Mouse (Mus musculus): ENCODE data around the gene Shc3.

Shc3 gene

DNA sequence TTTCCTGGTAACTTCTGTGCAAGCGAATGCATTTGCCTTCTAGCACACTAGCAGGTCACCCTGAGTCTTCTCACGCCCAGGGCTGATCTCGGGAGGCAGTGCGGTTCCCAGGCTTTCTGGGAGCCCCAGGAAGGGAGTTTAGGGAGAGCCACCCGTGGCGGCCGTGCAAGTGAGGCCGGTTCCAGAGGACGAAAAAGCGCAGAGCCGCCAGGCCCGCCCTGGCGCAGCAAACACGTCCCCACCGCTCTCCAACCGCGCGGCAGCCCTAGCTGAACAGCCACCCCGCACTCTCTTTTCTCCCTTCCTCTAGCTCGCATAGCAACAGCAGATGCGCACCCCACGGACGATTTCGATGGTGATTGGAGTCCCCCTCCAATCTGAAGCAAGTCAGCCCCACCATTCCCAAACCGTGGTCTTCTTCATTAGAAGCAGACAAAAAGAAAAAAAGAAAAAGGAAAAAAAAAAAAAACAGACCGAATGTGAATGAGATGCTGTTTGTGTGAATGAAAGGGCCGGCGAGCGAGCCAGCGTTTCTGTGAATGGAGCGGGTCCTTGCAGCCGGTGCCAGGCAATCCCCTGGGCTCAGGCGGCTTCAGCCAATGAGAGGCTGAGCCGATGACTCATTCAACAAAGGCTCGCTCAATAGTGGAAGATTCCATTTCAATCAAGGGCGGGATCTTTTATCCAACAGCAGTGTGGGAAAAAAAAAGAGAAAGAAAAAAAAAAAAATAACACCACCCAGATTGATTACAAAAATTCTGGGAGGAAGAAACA is at the start of gene Shc3:
Shc3 (minus strand) TSS at position 509 of the 774 bp plus-strand sequence.
- peak; percentile 13 for DNase-seq (ENCODE audit: low read depth)

DNA sequence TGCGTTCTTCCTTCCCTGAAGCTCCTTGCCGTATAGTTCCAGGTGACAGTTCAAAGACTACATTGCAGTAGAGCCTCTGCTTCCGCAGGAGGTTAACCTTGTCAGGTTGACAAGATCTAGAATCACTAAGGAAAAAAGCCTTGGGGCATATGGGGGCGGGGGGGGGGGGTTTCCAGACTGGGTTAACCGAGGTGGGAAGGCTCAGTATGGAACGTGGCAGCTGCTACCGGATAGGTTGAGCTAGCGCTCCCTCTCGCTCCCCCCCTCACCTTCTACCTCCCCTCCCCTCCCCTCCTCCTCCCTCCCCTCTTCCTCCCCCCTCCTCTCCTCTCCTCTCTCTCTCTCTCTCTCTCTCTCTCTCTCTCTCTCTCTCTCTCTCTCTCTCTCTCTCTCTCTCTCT is 49.4 kb upstream of the Shc3 start:
- peak; percentile 44 for DNase-seq (ENCODE audit: low read depth)

DNA sequence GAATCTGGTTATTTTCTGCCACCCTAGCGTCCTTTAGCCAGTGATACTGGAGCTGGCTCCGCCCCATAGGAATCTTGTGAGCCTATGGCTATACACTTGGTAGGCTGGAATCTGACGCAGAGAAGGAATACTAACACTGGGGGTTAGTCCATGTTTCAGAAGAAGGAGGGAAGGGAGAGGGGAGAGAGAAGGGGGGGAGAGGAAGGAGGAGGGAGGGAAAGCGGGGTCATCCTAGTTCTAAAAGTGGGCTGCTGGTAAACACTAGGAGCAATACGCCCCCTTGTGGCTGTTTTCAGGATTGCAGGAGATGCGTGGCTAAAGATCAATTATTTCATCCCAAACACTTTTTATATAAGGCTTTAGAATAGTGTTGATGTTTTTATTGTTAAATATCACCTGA is 48.6 kb upstream of the Shc3 start:
- DNase-seq (ENCODE audit: low read depth) = peak; percentile 83

DNA sequence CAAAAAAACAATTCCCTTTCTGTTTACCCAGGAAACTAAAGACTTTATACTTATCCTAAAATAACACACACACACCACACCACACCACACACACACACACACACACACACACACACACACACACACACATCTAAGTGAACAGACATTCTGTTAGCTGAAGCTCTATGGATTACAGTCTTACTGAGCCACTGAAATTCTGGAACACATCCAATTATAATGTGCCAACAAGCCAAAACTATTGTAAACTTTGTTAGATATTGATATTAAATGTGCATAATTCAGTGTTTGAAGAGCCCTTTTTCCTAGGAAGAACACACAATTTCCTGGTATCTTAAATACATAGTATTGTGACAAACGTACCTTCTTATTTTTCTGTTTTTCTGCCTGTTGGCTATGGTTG is 48.1 kb upstream of the Shc3 start:
- DNase-seq (ENCODE audit: low read depth) = no peak

DNA sequence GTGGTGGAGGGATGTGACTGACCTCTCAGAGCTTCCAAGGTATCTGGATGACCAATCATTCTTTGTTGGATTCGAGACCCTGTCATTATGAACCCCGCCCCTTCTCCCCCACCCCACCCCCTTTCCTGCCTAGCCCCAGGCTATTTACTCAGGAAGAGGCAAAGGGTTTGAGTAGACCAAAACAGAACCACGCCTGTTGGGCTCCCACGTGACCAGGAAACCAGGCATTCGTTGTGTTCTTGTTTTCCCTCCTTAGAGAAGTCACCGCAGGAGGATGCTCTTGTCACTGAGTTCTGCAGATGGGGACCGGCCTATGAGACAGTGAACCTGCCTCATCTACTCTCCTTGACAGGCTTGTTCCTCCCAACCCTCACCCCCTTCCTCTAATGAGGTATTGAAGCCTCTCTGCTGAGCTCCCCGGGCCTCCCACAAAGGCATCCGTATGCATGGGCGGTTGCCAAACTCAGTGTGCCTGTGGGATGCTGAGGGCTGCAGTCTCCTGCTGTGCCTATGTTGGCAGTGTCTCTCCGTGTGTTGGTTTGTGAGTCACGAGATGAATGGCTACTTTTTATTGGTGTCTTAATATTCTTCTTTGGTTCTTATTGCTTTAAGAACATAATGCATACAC is 47.3 kb upstream of the Shc3 start:
- peak; percentile 48 for DNase-seq (ENCODE audit: low read depth)

DNA sequence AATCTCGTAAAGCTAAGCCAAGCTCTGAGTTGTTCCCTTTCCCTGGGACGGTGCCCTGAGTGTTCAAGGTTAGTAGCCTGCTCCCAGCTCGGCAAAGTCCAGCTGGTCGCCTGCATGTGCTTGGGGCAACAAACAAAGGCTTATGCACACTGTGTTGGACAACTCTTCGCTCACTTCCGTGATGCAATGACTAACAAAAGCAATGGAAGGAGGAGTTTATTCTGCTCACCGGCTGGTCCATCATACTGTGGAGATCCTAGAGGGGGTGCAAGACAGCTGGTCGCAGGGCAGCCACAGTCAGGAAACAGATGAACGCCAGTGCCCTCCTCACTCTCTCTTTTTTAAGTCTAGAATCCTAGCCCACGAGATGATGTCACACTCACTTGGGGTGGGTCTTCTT is 46.6 kb upstream of the Shc3 start:
- DNase-seq (ENCODE audit: low read depth) = peak; percentile 41

- no peak for DNase-seq (ENCODE audit: low read depth)
Observed at GRCm38 (mm10) chr13:51611500-51611899, 42.3 kb upstream of the Shc3 start.

- DNase-seq (ENCODE audit: low read depth) = no peak
Observed at GRCm38 (mm10) chr13:51611060-51611459, 41.8 kb upstream of the Shc3 start.

GRCm38 (mm10) chr13:51609231-51609630 is 40.0 kb upstream of the Shc3 start:
- peak; percentile 31 for DNase-seq (ENCODE audit: low read depth)

DNA sequence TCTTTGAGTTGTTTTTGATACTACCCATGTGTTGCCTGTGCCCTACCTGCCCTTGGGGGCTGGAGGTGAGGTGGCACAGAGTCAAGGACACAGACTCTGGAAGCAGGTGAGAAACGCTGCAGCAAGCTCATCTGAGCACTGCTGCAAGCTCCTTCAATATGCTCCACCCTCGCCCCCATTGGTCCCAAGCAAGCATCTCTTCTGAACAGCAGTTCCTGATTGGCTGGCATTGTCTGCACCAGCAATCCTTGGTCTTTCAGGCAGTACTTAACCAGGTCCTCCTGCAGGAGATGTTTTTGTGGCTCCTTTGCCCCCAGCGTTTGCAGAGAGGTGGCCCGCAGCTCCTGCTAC is 34.6 kb upstream of the Shc3 start:
- DNase-seq (ENCODE audit: low read depth) = no peak

- DNase-seq (ENCODE audit: low read depth) = no peak
Observed at GRCm38 (mm10) chr13:51603221-51603893, 34.1 kb upstream of the Shc3 start.

DNA sequence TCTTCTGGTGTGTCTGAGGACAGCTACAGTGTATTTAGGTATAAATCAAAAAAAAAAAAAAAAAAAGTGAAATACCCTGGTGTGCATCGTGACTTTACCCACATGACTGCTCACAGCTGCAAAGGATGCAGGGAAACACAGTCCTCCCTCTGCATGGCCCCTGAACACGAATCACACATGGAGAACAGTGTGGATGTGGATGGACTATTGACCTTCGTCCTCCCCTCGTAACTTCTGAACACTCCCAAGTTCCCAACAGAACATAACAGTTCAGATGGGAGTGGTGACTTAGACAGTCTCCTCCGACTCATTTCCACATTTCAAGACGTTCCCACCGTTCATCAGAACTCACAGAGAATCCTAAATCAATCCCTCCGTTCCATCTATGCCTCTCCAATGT is 33.5 kb upstream of the Shc3 start:
- no peak for DNase-seq (ENCODE audit: low read depth)

GRCm38 (mm10) chr13:51600169-51600568 is 30.9 kb upstream of the Shc3 start:
- DNase-seq (ENCODE audit: low read depth) = no peak

DNA sequence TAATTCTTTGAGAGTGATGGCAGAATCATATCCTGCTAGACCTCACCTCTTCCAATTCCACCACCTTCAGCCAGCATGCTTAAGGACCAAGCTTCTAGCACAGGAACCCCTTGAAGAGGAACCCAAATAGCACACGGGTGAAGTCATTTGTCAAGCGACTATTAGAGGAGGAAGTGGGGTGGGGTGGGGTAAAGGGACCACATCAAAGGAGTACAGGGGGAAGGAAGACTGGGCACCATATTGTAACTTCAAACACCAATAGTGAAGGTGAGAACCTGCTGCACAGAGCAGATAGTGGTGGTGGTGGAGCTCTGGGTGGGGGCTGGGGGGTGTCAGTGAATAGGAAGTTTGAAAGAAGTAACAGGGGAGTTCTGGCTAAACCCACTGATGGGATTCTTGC is 28.8 kb upstream of the Shc3 start:
- peak; percentile 48 for DNase-seq (ENCODE audit: low read depth)

- DNase-seq (ENCODE audit: low read depth) = no peak
Observed at GRCm38 (mm10) chr13:51595404-51595803, 26.2 kb upstream of the Shc3 start.

GRCm38 (mm10) chr13:51594656-51595311 is 25.6 kb upstream of the Shc3 start:
- DNase-seq (ENCODE audit: low read depth) = peak; percentile 36

DNA sequence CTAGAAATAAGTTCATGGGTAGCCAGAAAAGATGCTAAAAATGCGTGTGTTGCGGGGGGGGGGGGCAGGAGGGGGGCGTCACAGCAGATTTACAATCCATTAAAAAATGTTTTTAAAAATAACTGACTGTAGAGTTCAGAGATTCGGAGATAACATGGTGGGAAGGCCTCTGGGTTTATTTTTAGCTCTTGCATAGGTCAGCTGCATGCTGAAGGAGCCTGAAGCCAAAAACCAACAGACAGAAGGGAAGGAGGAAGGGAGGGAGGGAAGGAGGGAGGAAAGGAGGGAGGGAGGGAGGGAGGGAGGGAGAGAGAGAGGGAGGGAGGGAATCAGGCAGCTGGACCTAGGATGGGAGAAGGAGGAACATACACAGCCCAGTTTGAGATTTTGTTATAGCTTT is 18.8 kb upstream of the Shc3 start:
- DNase-seq (ENCODE audit: low read depth) = no peak

DNA sequence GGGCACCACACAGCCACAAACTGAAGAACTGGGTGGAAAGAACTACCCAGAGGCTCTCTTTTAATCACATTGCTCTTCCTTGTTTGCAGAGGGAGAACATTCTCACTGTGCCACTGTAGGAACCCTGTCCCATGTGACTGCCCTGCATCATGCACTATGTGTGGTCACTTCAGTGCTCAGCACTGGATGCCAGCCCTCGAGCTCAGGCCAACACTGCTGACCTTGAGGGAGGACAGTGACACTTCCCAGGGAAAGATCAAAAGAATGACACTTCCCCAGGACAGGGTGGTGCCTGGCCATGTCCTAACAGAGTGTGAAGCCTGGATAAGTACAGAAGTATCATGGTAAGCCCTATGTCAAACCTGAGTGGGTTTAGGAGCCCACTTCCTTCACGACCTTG is 13.0 kb upstream of the Shc3 start:
- no peak for DNase-seq (ENCODE audit: low read depth)

- DNase-seq (ENCODE audit: low read depth) = no peak
Observed at GRCm38 (mm10) chr13:51580263-51581044, 11.2 kb upstream of the Shc3 start.

GRCm38 (mm10) chr13:51573849-51574248 is 4.6 kb upstream of the Shc3 start:
- no peak for DNase-seq (ENCODE audit: low read depth)

GRCm38 (mm10) chr13:51570111-51570510 is 892 bp upstream of the Shc3 start:
- DNase-seq (ENCODE audit: low read depth) = no peak

DNA sequence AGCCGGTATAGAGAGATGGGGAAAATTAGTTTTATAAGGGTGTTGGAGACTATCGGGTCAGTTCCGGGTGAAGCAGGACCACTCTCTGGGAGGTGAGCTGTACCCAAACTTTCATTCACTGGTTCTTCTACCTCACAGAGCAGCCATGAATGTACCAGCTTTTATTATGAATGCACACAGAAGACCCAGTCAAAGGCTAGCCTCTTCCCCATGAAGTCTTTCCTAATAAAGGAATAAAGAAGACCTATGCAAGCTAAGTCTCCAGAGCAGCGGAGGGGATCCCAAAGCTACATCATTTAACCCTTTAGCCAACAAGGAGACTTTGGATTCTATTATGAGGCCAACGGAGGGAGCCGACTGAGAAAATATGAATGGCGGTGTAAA is 458 bp upstream of the Shc3 start:
- DNase-seq (ENCODE audit: low read depth) = no peak

All from induced T-regulatory cell, adult 2 months (primary cell).